Mouse (Mus musculus) erythroblast, embryonic 14.5 days (primary cell): ENCODE results near the gene 9430038I01Rik.

Experiments
- GATA1 ChIP-seq: IDR thresholded peaks from 2 replicates; pipeline ENCODE4 v1.6.1; 2012; ENCODE audit warnings: low read length, inconsistent platforms, mixed read lengths
- TAL1 ChIP-seq: IDR thresholded peaks from 3 replicates; pipeline ENCODE4 v1.6.1; 2012; ENCODE audit warnings: low read length, inconsistent platforms, mixed read lengths

DNA sequence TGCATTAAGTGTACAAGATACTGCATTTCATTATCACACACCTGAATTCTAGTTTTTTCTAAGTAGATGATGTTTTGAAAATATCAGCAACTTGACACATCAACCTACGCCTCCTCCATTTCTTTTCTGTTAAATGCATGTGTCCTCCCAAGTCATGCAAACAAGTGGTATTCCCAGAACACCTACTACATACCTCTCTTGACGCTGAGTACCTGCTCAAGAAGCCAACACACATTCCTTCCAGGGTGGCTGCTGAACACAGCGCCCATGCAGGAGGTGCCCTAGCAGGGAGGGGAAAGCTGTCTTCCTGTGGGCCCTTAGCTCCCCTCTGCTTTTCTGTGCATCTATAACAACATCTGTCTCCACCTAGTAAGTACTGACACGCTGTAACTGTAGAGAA, 11.6 kb downstream of the 9430038I01Rik start:
- TF ChIP-seq GATA1 (no peak), TAL1 (no peak)
